Mouse (Mus musculus) ES-Bruce4 (cell line): ENCODE data around the gene Nav3.

ENCODE experiments used
- CTCF ChIP-seq: IDR thresholded peaks from one replicate; pipeline ENCODE4 v1.8.1; 2011; ENCODE audit warnings: low read depth, low read length
- EP300 ChIP-seq: IDR thresholded peaks from 2 replicates; pipeline ENCODE4 v1.6.1; 2011; ENCODE audit warnings: low read depth, low read length; ENCODE audit not compliant: insufficient read depth
- POLR2A ChIP-seq: IDR thresholded peaks from one replicate; pipeline ENCODE4 v1.8.1; 2011; ENCODE audit warnings: low read length; ENCODE audit not compliant: insufficient read depth

DNA sequence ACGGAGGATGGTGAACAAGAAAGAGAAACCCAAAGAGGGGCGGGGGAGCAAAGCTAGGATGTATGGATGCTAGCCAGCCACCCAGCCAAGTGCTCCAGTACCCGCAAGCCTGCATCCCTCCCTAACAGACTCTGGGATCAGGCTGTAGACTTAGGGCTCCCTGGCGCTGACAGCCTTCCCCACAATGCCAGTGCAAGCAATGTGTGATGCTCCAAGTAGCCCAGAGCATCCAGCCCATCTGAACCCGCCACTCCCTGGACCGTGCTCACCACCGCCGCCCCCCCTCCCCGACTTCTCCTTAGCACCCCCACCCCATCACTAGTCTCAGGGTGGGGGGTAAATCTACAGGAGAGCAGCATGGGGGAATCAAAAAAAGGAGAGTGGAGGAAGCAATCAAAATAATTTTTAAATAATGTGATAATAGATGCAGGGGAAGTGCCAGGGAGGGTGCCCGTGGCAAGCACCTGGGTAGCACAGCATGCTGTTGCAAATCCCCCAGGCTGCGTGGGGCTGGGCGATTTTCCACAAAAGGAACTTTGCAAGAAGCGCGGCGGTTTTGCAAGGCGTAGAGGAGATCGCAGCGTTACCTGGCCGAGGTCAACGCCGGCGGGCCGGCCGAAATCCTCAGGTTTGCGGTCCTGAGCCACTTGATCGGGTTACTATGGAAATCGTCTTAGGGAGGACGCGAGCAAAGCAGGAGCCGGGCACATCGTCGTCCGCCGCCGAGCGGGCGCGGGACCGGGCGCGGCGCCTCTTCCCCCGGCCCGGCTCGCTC, 754 bp downstream of the Nav3 start:
- TF ChIP-seq POLR2A (no peak), CTCF (no peak), EP300 (no peak)
